Mouse (Mus musculus): ENCODE data around the gene Spn. TPM values are rescaled to one million over a fixed set of nuclear protein-coding genes. Genes with fewer than 3 reads are reported as not detected.

The Spn gene
- polyA plus RNA-seq, 2 experiments: 7.9 to 10.8 TPM

DNA sequence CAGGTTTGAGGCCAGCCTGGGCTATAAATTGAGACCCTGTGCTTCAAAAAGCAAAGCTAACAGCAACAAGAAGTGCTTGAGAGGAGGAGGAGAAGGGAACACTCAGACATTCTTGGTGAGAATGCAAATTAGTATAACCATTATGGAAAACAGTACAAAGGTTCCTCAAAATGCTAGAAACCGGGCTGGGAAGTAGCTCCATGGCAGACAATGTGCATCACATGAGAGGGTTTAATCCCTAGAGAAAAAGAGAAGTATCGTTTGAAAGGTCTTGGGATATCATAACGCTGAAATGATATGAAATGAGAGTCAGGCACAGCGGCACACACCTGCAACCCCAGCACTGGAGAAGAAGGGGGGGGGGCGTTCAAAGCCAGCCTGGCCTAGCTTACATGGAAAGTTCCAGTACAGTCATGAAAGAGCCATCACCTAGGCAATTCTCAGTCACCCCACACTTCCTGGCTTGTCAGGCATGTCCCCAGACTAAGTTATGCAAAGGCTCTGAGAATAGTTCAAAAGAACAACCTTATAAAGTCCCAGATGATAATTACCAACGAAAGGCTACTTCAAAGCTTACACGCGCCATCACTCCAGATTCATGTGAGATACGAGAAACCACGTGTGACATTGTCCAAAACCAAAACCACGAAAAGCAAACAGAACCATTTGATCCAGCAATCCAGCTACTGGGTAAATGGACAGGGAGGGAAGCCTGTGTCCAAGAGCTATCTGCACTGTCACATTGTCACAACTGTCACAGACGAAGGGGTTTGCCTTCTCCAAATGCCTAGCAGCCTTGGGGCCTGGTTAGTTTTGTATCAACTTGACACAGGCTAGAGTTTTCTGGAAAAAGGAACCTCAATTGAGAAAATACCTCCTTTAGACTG lies 28.2 kb upstream of the Spn start:
- Histone ChIP-seq H3K27me3 (ENCODE audit: control insufficient read depth, insufficient read depth, low read length) (no peaks in the 10 kb centered on the region), H3K4me3 (ENCODE audit: insufficient read depth in 1 of 2, low read depth in 2 of 2, low read length in 2 of 2) (no peak overlapping the region), H3K36me3 (replicated peaks; ENCODE audit: control insufficient read depth, insufficient read depth, low read depth) (no peaks in the 10 kb centered on the region), H3K4me1 (replicated peaks; ENCODE audit: control insufficient read depth in 2 of 2, insufficient read depth in 2 of 2, low read length in 1 of 2) (peaks cover 0 to 3% of the 10 kb centered on the region in 2 experiments; a peak in 2 of 4 replicates), H3K4me2 (ENCODE audit: low read depth) (no peak overlapping the region), H3K9me3 (ENCODE audit: control insufficient read depth, low read length) (no peaks in the 10 kb centered on the region), H3K27ac (no peak overlapping the region), H3K9ac (replicated peaks) (no peak overlapping the region)
- 58% methylated on average over 12 of the region's 12 CpGs for WGBS (ENCODE audit: insufficient replicate concordance)
- DNase-seq (ENCODE audit: low read depth in 3 of 3, low spot score in 3 of 3): no peak
- TF ChIP-seq CTCF (IDR thresholded peaks at IDR 0.05; ENCODE audit: low read depth): no peak
- no peak for TF ChIP-seq EP300 (IDR thresholded peaks at IDR 0.05; ENCODE audit: low read depth)
- no peak for ATAC-seq (ENCODE audit: insufficient read depth)

DNA sequence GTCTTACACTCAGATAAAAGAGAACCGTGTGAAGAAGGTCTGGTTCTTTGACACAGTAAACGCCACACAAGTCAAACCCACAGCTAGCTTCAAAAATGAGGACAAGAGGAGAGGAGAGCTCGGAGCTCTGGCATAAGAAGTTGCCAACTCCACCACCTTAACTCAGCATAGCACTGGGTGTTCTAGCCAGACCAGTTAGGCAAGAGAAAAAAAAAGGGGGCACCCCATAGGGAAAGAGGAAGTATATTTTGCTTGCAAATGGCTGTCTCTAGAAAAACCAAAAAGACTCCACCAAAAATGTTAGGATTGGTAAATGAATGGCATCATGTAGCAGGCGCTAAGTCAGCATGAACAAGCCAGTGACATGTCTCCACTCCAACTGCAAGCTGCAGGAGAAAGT lies 26.4 kb upstream of the Spn start:
- H3K4me1 ChIP-seq (replicated peaks; ENCODE audit: control insufficient read depth in 2 of 2, insufficient read depth in 2 of 2, low read length in 1 of 2): peaks cover 0 to 3% of the 10 kb centered on the region in 2 experiments; a peak in 2 of 4 replicates
- no peak overlapping the region for H3K27ac ChIP-seq
- H3K27me3 ChIP-seq (ENCODE audit: control insufficient read depth, insufficient read depth, low read length): no peaks in the 10 kb centered on the region
- TF ChIP-seq EP300 (IDR thresholded peaks at IDR 0.05; ENCODE audit: low read depth) (no peak), CTCF (IDR thresholded peaks at IDR 0.05; ENCODE audit: low read depth) (no peak)
- H3K9me3 ChIP-seq (ENCODE audit: control insufficient read depth, low read length): no peaks in the 10 kb centered on the region
- no peak overlapping the region for H3K9ac ChIP-seq (replicated peaks)
- no peak overlapping the region for H3K4me2 ChIP-seq (ENCODE audit: low read depth)
- 71% methylated on average over 4 of the region's 4 CpGs for WGBS (ENCODE audit: insufficient replicate concordance)
- ATAC-seq (ENCODE audit: insufficient read depth): no peak
- DNase-seq (ENCODE audit: low read depth in 3 of 3, low spot score in 3 of 3): no peak
- H3K36me3 ChIP-seq (replicated peaks; ENCODE audit: control insufficient read depth, insufficient read depth, low read depth): no peaks in the 10 kb centered on the region
- no peak overlapping the region for H3K4me3 ChIP-seq (ENCODE audit: insufficient read depth in 1 of 2, low read depth in 2 of 2, low read length in 2 of 2)

DNA sequence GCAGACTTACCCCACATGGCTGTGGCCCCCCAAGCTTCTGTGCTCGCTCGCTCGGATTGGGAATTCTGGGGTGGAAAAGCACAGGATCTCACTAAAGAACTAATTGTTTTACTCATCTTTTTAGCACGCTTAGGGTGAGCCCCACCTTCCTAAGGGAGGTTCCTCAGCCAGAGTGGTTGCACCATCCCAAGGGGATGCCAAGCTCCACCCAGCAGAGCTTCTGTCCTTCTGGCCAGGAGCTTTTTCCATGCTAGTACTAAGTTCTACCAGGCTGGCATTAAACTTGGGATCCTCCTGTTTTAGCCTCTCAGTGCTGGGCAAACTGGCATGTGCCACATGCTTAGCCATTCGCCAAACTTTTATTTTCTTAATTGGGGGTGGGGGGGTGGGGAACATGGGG lies 24.9 kb upstream of the Spn start:
- TF ChIP-seq EP300 (IDR thresholded peaks at IDR 0.05; ENCODE audit: low read depth): no peak
- TF ChIP-seq CTCF (IDR thresholded peaks at IDR 0.05; ENCODE audit: low read depth): no peak
- ATAC-seq (ENCODE audit: insufficient read depth) (no peak), DNase-seq (ENCODE audit: low read depth in 3 of 3, low spot score in 3 of 3) (no peak)
- Histone ChIP-seq H3K4me2 (ENCODE audit: low read depth) (no peak overlapping the region), H3K27me3 (ENCODE audit: control insufficient read depth, insufficient read depth, low read length) (no peaks in the 10 kb centered on the region), H3K27ac (no peak overlapping the region), H3K9me3 (ENCODE audit: control insufficient read depth, low read length) (no peaks in the 10 kb centered on the region), H3K9ac (replicated peaks) (no peak overlapping the region), H3K36me3 (replicated peaks; ENCODE audit: control insufficient read depth, insufficient read depth, low read depth) (no peaks in the 10 kb centered on the region), H3K4me3 (ENCODE audit: insufficient read depth in 1 of 2, low read depth in 2 of 2, low read length in 2 of 2) (no peak overlapping the region), H3K4me1 (replicated peaks; ENCODE audit: control insufficient read depth in 2 of 2, insufficient read depth in 2 of 2, low read length in 1 of 2) (peaks cover 0 to 5% of the 10 kb centered on the region in 2 experiments; a peak in 2 of 4 replicates)
- WGBS (ENCODE audit: insufficient replicate concordance): 70% methylated on average over 5 of the region's 5 CpGs

DNA sequence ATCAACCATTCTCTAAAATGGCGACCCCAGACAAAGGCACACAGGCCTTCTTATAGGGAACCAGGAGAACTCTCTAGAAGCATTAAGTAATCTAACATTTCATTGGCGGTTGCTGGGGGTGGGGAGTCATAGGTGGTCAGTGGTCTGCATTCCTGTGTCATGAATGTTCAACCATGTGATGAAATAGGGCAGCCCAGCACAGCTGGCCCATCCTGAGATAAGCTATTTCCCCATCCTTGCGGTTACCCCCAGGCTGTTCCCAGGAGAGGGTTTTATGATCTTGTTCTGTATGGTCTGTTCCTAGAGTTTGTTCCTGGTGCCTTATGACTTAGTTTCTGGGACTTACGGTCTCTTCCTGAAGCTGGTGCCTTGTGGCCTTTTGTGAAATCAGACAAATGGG lies 19.9 kb upstream of the Spn start:
- Histone ChIP-seq H3K4me1 (replicated peaks; ENCODE audit: control insufficient read depth in 2 of 2, insufficient read depth in 2 of 2, low read length in 1 of 2) (peaks cover 0 to 6% of the 10 kb centered on the region in 2 experiments; a peak in 2 of 4 replicates), H3K4me2 (ENCODE audit: low read depth) (no peak overlapping the region), H3K4me3 (ENCODE audit: insufficient read depth in 1 of 2, low read depth in 2 of 2, low read length in 2 of 2) (no peak overlapping the region), H3K36me3 (replicated peaks; ENCODE audit: control insufficient read depth, insufficient read depth, low read depth) (no peaks in the 10 kb centered on the region), H3K27me3 (ENCODE audit: control insufficient read depth, insufficient read depth, low read length) (no peaks in the 10 kb centered on the region), H3K9me3 (ENCODE audit: control insufficient read depth, low read length) (no peaks in the 10 kb centered on the region), H3K27ac (no peak overlapping the region), H3K9ac (replicated peaks) (no peak overlapping the region)
- no peak for ATAC-seq (ENCODE audit: insufficient read depth)
- TF ChIP-seq EP300 (IDR thresholded peaks at IDR 0.05; ENCODE audit: low read depth) (no peak), CTCF (IDR thresholded peaks at IDR 0.05; ENCODE audit: low read depth) (no peak)
- WGBS (ENCODE audit: insufficient replicate concordance): 36% methylated on average over 4 of the region's 4 CpGs
- no peak for DNase-seq (ENCODE audit: low read depth in 3 of 3, low spot score in 3 of 3)

DNA sequence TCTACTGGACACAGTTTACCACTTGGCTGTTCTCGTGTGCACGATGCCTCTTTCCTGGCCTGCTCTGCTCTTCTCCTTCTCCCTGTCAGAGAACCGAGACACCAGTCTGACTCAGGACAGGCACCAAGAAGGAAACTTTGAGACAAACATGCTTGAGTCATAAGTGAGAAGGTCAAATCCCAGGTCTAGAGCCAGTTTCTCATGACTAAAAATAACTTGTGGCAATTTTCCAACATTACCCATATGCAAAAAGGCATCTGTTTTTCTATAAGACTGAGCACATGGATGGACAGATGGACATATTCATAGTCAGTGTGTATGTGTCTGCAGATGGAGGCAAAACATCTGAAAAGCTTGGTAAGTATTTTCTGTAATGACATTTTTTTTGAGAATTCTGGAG lies 15.9 kb upstream of the Spn start:
- Histone ChIP-seq H3K9ac (replicated peaks) (no peak overlapping the region), H3K36me3 (replicated peaks; ENCODE audit: control insufficient read depth, insufficient read depth, low read depth) (no peaks in the 10 kb centered on the region), H3K4me3 (ENCODE audit: insufficient read depth in 1 of 2, low read depth in 2 of 2, low read length in 2 of 2) (no peak overlapping the region), H3K4me2 (ENCODE audit: low read depth) (no peak overlapping the region), H3K27ac (no peak overlapping the region), H3K4me1 (replicated peaks; ENCODE audit: control insufficient read depth in 2 of 2, insufficient read depth in 2 of 2, low read length in 1 of 2) (peaks cover 0 to 6% of the 10 kb centered on the region in 2 experiments; a peak in 2 of 4 replicates), H3K9me3 (ENCODE audit: control insufficient read depth, low read length) (no peaks in the 10 kb centered on the region), H3K27me3 (ENCODE audit: control insufficient read depth, insufficient read depth, low read length) (no peaks in the 10 kb centered on the region)
- 30% methylated on average over 3 of the region's 3 CpGs for WGBS (ENCODE audit: insufficient replicate concordance)
- ATAC-seq (ENCODE audit: insufficient read depth) (no peak), DNase-seq (ENCODE audit: low read depth in 3 of 3, low spot score in 3 of 3) (no peak)
- TF ChIP-seq CTCF (IDR thresholded peaks at IDR 0.05; ENCODE audit: low read depth) (no peak), EP300 (IDR thresholded peaks at IDR 0.05; ENCODE audit: low read depth) (no peak)
